Mouse (Mus musculus) urinary bladder, postnatal 36 days (tissue): Measurements from ENCODE around the gene Sorbs1.
A peak's percentile ranks its signal among the peaks of the same experiment; 100 is the strongest.

ENCODE experiments used
- DNase-seq, 2 experiments: peaks; one replicate each; pipeline ENCODE4 v3.0.0; 2022; ENCODE audit warnings: low spot score in 2 of 2, mixed read lengths in 1 of 2

The Sorbs1 gene

GRCm38 (mm10) chr19:40302477-40302876 is 211.1 kb downstream of the Sorbs1 start:
- DNase-seq, result no peak

DNA sequence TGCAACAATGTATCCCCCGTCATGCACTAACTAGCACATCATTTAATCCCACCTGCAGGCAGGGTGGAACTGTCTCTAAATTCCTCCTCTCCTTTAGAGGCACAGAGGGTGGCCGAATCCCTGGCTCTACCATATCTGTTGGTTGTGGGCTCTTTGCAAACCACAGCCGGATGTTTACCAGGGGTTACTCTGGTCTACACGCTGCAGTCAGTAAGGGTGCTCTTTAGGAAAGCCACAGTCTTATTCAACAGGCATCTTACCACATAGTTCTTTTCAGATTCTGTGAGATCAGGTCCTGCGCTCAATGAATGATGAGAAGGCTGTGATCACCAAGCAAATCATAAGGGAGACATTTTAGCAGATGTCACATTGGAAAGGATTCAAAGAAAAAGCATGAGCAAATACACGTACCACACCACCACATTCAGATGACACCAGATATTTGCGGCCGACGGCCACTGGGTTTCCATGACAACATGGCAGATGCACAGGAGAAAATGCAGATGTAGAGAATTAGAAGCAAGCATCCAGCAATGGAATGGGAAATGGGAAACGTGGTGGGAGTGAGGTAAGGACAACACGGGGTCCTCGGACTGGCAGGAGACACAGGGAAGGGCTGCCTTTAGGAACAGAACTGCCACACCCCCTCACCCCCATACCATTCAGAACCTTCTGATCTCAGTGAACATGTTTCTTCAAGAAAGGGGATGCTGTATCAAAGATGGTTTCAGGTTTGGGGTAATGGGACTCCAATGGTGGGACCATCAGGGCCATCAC is 213.4 kb downstream of the Sorbs1 start:
- no peak for DNase-seq

DNA sequence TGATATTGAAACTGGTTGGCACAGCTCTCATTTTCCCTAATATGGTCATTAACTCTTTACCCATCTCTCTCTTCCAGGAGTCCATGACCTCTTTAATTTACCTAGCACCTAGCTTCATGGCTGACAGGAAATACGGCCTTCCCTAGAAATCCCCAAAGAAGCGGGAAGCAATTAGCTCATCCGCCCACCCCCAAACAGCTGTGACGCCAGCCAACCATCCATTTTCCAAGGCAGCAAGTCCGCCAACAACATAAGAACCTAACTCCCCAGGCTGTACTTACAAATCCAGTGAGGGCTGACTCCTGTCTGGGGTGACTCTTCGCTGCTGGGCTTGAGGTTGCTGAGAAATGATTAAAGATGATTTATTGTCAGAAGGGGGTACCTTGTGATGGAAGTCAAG is 214.4 kb downstream of the Sorbs1 start:
- no peak for DNase-seq

DNA sequence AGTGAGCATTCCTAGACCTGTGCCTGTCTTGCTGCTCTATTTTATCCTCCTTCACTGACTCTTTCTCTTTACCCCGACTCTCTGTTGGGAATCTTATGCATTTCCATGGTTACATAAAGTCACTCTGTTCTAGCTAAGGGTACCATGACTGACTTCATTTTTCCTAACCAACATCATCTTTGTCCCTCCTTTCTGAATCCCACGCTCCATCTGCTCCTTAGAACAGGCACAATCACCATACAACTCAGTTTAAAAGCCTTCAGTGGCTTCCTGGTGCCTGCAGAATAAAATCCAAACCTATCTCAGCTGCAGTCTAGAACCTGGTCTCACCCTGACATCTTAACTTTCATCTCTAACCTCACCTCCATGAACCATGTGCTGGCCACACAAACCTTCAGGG is 215.0 kb downstream of the Sorbs1 start:
- DNase-seq, result no peak

- no peak for DNase-seq
Measured at GRCm38 (mm10) chr19:40297798-40298144, 215.8 kb downstream of the Sorbs1 start.

DNA sequence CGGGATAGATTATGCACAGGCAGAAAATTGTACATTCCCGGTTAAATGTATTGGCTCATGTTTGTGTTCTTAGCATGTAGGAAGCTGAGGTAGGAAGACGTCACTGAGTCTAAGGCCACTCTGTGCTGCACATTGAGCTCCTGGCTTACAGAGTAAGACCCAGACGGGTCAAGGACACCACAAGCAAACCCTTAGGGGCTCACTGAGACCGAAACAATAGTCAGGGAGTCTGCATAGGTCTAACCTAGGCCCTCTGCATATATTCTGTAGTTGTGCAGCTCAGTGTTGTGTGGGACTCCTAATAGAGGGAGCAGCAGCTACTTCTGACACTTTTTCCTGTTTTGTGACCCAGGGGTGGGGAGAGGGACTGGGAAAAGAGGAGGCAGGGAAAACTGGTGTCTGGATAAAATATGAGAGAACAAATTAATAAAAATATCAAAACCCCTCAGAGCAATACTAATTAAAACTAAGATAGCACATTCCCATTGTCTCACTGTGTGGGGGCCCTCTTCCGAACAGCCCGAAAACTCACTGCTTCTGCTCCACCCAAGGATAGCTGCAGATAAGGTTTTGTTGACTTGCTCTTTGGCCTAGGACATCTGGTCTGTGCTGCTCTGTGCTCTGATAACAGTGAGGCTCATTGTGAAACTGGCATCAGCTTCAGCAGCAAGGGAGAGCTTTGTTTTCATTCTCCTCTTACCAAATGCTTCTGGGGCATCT is 216.3 kb downstream of the Sorbs1 start:
- no peak for DNase-seq

GRCm38 (mm10) chr19:40294231-40294630 is 219.3 kb downstream of the Sorbs1 start:
- DNase-seq, result no peak

DNA sequence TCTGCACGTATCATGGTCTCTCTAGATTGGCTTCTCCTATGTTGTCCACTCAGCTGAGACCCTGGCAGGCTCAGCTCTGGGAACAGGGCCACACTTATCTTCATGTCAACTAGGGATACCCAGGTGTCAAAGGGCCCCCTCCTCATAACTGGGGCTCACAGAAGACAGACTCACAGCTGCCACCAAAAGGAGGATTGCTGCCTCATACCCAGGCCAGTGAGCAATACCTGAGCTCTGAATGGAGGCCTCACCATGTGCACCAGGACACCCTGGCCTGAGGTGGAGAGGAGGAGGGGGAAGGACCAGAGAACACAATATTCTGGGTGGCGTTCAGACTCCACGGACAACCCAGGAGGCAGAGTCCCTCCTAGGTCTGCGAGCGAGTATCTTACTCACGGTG is 219.8 kb downstream of the Sorbs1 start:
- DNase-seq, result no peak

DNA sequence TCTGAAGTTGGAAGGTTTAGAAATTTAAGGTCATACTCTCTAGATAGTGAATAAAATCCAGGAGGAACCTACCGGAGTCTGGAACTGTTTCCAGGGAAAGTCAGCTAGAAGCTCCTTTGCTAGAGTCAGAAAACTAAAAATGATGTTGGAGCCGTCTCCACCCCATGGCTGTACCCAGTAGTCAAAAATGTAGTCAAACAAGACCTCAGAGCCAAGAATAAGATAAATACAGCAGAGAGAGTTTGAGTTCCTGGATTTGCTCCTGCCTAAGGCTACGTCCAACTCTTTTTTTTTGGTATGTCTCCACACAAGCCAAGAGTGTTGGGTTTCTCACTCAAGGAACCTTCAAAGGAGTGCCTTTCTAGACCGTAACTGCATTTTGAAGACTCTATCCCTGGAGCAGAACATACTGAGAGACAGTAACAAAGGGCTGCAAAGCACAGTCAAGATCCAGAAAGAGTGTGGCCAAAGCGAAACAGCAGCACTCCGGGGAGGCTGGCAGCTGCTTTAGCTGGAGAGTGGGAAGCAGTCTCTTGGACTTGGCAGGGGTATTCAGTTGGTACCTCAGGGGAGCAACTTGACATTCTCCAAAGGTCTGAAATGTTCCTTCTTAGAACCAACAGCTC is 223.4 kb downstream of the Sorbs1 start:
- DNase-seq, result no peak

- DNase-seq, result no peak
Measured at GRCm38 (mm10) chr19:40288415-40288814, 225.2 kb downstream of the Sorbs1 start.

DNA sequence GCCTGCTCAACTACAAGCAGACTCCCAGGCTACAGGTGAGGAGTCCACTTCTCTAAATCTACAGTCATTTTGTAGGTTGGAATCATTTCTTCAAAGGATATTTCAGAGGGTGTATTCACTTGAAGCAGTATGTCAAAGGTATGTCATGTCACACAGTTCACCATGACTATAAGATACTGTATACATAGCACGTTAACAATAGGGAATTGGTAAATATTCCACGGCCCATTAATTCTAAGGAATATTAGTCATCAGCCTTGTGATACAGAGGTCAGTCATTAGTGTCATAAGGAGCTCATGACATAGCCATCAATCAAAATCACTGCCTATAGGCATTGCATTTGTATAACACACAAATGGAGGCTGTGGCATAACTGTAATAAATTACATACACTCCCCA is 228.9 kb downstream of the Sorbs1 start:
- no peak for DNase-seq

- no peak for DNase-seq
Measured at GRCm38 (mm10) chr19:40283415-40283814, 230.2 kb downstream of the Sorbs1 start.

DNA sequence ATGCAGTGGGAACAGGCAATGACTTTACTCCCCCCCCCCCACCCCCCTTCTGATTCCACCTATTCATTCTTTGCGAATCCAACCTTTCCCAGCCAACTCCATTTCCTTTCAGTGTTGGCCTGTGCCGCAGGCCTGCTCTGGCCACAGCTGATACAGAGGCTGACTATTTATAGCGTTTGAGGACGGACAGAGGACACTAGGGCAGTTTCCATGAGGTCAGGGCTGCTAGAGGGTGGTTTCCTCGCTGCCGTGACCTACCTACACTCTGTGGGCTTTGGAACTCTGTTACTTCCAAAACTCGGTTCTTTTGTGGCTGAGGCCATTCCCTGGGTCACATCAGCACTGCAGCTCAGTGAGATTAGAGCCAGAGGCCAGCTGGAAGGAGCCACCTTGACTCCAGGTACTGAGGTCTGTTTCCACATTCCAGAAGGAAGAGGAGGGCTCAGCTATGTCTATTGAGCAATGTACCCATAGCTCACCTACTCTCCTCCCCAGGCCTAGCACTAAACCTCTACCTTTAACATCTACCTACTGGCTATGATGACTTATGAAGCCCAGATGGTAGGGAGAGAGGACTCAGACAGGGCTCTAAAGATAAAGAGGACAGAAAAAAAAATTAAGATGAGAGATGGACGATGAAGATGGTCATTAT is 235.1 kb downstream of the Sorbs1 start:
- no peak for DNase-seq

- no peak for DNase-seq
Measured at GRCm38 (mm10) chr19:40277494-40277893, 236.1 kb downstream of the Sorbs1 start.

DNA sequence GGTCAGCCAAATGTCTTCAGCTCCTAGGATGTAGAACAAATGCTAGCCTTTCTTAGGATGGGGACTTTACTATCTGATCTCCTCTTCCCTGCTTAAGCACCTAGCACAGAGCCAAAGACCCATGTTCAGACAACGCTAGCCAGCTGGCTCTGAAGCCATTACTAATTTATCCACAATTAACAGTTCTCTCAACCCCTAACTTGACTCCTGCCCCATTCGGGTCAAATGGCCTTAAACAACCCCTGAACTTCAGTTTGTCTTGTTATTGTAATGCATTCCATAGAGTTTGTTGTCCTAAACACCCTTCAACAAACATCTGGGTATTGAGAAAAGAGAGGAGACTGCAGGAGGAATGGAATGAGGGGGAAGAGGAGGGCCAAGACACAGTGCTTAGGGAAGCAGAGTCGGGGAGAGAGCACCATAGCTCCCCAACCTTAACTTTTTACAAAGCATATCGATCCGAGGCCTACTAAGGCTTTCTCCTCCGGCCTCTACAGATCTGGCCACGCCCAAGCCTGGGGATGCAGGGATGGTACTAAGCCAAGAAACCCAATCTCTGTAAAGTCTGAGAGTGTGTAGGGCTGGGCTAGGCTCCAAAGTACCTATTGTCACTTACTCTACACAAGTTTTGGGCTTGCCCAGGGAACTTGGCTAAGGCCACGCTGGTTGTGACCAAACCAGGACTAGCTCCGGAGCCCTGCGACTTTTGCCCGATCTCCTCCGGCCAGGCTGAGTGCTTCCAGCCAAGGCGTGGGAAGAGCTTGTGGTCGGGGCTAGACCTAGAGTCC is 238.0 kb downstream of the Sorbs1 start:
- DNase-seq, result no peak

DNA sequence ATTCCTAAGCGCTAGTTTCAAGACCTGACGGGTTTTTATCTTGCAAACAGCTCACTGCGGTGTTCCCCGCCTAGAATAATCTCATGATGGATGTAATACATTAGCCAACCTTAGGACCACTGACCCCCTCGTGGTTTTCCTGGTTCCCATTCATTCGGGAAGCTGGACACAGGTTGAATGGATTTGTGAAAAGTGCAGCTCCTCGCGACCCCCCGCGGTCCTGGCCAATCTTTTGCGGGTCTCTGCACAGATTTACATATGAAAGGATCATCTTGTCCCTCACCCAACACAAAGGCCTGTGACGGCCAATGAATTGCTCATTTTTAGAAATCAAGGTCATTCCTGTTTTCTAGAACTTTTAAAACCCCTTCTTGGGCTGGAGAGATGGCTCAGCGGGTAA is 240.9 kb downstream of the Sorbs1 start:
- DNase-seq, result no peak

DNA sequence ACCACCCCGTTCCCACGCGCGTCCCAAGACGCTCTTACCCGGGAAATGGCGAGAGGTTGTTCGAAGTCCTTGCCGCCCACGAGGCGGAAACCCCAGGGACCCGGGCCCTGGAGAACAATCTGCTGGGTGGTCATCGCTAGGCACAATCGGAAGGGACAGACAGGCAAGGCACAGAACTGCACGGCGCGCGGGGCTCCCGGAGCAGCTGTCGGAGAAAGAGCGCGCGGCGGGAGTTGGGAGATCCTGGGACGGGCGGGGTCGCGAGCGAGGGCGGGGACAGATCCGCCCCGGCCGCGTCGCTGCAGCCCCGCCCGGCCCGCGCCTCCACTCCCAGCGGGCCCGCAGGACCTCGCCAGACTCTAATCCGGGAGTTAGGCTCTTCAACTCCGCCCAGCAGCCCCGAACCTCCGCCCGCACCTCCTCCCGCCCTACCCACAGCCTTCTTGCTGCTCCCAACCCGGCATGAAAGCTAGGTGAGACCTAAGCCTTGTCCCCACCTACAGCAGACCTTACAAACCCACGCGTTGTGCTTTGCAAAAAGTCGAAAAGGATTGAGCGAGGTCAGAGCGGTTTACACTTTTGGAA is 242.2 kb downstream of the Sorbs1 start, which contains the start of gene Pdlim1:
Gene Pdlim1 (minus strand): TSS at position 535 of the 585 bp plus-strand sequence.
- peak; percentile 60 to 80 for DNase-seq

DNA sequence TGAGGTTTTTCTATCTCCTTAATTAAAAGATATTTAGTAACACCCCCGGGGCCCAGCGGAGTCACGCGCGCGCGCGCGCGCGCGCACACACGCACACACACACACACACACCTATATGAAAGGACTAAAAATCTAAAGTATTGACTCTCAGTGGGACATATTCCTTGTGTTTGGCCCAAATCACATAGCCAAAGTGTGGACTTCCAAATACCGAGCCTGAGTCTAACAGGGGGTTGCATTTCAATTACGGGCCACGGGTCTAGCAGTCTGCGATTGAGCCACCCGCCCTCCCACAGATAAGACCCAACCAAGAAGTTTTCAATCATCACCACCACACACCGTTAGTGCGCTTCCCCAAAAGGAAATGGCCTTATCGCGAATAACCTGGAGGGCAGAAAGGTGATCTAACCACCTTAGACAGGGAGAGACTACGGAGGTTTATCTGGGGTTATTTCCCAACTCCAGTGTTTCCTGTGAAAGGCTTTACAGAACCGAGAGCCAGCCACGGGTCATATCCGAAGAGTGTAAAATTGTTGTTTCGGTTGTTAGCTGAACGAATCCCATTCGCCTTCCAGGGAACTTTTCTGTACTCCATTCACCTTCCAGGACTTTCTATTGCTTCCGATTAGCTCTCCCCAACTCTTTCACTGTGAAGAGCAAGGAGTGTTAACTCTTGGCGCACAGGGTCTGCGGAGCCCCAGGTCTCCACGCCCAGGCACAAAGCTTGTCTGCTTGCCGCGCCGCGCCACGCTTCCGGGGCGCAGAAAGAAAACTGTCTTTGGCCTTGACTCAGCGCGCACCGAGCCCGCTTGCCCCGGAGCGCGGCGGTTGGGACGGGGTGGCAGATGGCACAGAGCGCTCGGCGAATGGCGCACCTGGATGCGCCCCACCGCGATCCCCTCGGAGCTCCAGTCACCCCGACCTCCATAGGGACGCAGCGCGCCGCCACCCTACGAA is 242.9 kb downstream of the Sorbs1 start:
- peak; percentile 35 to 43 for DNase-seq

- DNase-seq, result no peak
Measured at GRCm38 (mm10) chr19:40269526-40269925, 244.1 kb downstream of the Sorbs1 start.

GRCm38 (mm10) chr19:40268493-40268892 is 245.1 kb downstream of the Sorbs1 start:
- DNase-seq, result no peak
